Mouse (Mus musculus): Measurements from ENCODE around the gene Rmnd5a. TPM values are rescaled to one million over a fixed set of nuclear protein-coding genes. Genes with fewer than 3 reads are reported as not detected.

The Rmnd5a gene
- total and polyA plus RNA-seq, 2 experiments from 2014 or later: 7.8 to 41.8 TPM

DNA sequence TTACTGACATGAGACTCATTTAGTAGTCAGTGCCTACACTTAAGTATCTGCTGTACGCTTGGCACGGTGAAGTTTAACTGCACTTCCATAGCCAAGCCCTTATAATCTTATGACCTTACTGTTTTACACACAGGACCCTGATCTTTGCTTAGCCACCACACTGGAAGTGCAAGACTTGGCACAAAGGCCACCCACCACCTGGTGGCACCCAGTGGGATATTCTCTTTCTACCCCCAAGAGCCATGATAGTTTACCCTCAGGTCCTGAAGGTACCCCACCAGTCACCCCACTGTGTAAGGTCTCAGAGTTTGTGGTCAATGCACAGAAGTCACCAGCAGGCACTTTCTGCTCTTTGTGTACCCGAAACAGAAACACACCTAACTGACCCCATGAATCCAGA lies 89.2 kb downstream of the Rmnd5a start:
- Histone ChIP-seq H3K4me3 (ENCODE audit: low read depth, low read length) (no peak overlapping the region), H3K4me1 (ENCODE audit: insufficient read depth, low read length) (no peaks in the 10 kb centered on the region)
- 94% methylated on average over 3 of the region's 3 CpGs for WGBS

GRCm38 (mm10) chr6:71348006-71348405 lies 92.4 kb downstream of the Rmnd5a start:
- DNase-seq (ENCODE audit: low spot score) (no peak), ATAC-seq (ENCODE audit: low FRiP score) (no peak)
- Histone ChIP-seq H3K4me1 (ENCODE audit: insufficient read depth, low read length) (no peaks in the 10 kb centered on the region), H3K9ac (replicated peaks; ENCODE audit: low read length, poor library complexity, severe bottlenecking) (no peak overlapping the region), H3K4me3 (ENCODE audit: low read depth, low read length) (no peak overlapping the region), H3K27me3 (ENCODE audit: insufficient read depth, low read length) (no peaks in the 10 kb centered on the region), H3K27ac (ENCODE audit: low read depth, low read length) (no peak overlapping the region), H3K9me3 (ENCODE audit: low read length) (no peaks in the 10 kb centered on the region), H3K36me3 (ENCODE audit: insufficient read depth, low read length) (no peaks in the 10 kb centered on the region), H3K4me2 (ENCODE audit: low read depth, low read length, poor library complexity, severe bottlenecking) (no peak overlapping the region)
- TF ChIP-seq CTCF (IDR thresholded peaks at IDR 0.05): no peak
- 97% methylated on average over 9 of the region's 9 CpGs for WGBS

More for the DNA sequence above, 89.2 kb downstream of the Rmnd5a start:
- Histone ChIP-seq H3K9ac (replicated peaks; ENCODE audit: low read length, poor library complexity, severe bottlenecking) (no peak overlapping the region), H3K4me2 (ENCODE audit: low read depth, low read length, poor library complexity, severe bottlenecking) (no peak overlapping the region), H3K27me3 (ENCODE audit: insufficient read depth, low read length) (no peaks in the 10 kb centered on the region), H3K9me3 (ENCODE audit: low read length) (no peaks in the 10 kb centered on the region), H3K27ac (ENCODE audit: low read depth, low read length) (no peak overlapping the region), H3K36me3 (ENCODE audit: insufficient read depth, low read length) (no peaks in the 10 kb centered on the region)
- TF ChIP-seq CTCF (IDR thresholded peaks at IDR 0.05): no peak
- no peak for ATAC-seq (ENCODE audit: low FRiP score)
- no peak for DNase-seq (ENCODE audit: low spot score)

GRCm38 (mm10) chr6:71341179-71341578 lies 99.3 kb downstream of the Rmnd5a start:
- DNase-seq (ENCODE audit: low spot score) (no peak), ATAC-seq (ENCODE audit: low FRiP score) (no peak)
- Histone ChIP-seq H3K27me3 (ENCODE audit: insufficient read depth, low read length) (no peaks in the 10 kb centered on the region), H3K36me3 (ENCODE audit: insufficient read depth, low read length) (no peaks in the 10 kb centered on the region), H3K9me3 (ENCODE audit: low read length) (no peaks in the 10 kb centered on the region), H3K9ac (replicated peaks; ENCODE audit: low read length, poor library complexity, severe bottlenecking) (no peak overlapping the region), H3K4me2 (ENCODE audit: low read depth, low read length, poor library complexity, severe bottlenecking) (no peak overlapping the region), H3K4me3 (ENCODE audit: low read depth, low read length) (no peak overlapping the region), H3K4me1 (ENCODE audit: insufficient read depth, low read length) (no peaks in the 10 kb centered on the region), H3K27ac (ENCODE audit: low read depth, low read length) (no peak overlapping the region)
- TF ChIP-seq CTCF (IDR thresholded peaks at IDR 0.05): no peak
- WGBS: 92% methylated on average over 9 of the region's 9 CpGs

DNA sequence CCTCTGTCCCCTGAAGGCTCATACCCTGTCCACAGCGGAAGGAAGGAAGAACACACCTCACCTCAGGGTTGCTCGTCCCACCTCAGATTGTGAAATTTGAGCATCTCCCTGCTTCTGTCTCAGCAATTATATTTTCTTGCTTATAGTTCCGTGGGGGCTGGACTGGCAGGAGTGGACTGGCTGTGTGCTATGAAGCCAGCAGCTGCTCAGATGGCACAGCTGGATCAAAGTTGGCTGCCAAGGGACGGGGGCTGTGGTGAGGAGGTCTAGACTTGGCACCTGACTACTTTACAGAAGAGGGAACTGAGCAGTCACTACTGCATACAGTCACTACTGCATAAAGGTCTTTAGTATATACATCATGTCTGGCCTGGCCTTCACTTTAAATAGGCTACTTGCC lies 101.1 kb downstream of the Rmnd5a start:
- H3K27ac ChIP-seq (ENCODE audit: low read depth, low read length): no peak overlapping the region
- ATAC-seq (ENCODE audit: low FRiP score) (no peak), DNase-seq (ENCODE audit: low spot score) (no peak)
- H3K4me3 ChIP-seq (ENCODE audit: low read depth, low read length): no peak overlapping the region
- WGBS: 83% methylated on average over 4 of the region's 4 CpGs
- no peaks in the 10 kb centered on the region for H3K36me3 ChIP-seq (ENCODE audit: insufficient read depth, low read length)
- no peak for TF ChIP-seq CTCF (IDR thresholded peaks at IDR 0.05)
- H3K9ac ChIP-seq (replicated peaks; ENCODE audit: low read length, poor library complexity, severe bottlenecking): no peak overlapping the region
- H3K4me2 ChIP-seq (ENCODE audit: low read depth, low read length, poor library complexity, severe bottlenecking): no peak overlapping the region
- H3K4me1 ChIP-seq (ENCODE audit: insufficient read depth, low read length): no peaks in the 10 kb centered on the region
- H3K27me3 ChIP-seq (ENCODE audit: insufficient read depth, low read length): no peaks in the 10 kb centered on the region
- H3K9me3 ChIP-seq (ENCODE audit: low read length): no peaks in the 10 kb centered on the region

- Histone ChIP-seq H3K4me3 (ENCODE audit: low read depth, low read length) (no peak overlapping the region), H3K9ac (replicated peaks; ENCODE audit: low read length, poor library complexity, severe bottlenecking) (no peak overlapping the region), H3K4me2 (ENCODE audit: low read depth, low read length, poor library complexity, severe bottlenecking) (no peak overlapping the region), H3K36me3 (ENCODE audit: insufficient read depth, low read length) (no peaks in the 10 kb centered on the region), H3K27ac (ENCODE audit: low read depth, low read length) (no peak overlapping the region), H3K27me3 (ENCODE audit: insufficient read depth, low read length) (no peaks in the 10 kb centered on the region), H3K9me3 (ENCODE audit: low read length) (no peaks in the 10 kb centered on the region), H3K4me1 (ENCODE audit: insufficient read depth, low read length) (no peaks in the 10 kb centered on the region)
- WGBS: 80% methylated on average over 3 of the region's 3 CpGs
- TF ChIP-seq CTCF (IDR thresholded peaks at IDR 0.05): no peak
- ATAC-seq (ENCODE audit: low FRiP score): no peak
- DNase-seq (ENCODE audit: low spot score): no peak
Measured at GRCm38 (mm10) chr6:71338941-71339340, 101.5 kb downstream of the Rmnd5a start.

Other genes starting within 250 kb of the Rmnd5a start
- not detected in 2 replicates for gene Fabp1, start 240.8 kb downstream of the Rmnd5a start, total RNA-seq (2014; rRNA removed)
- gene Fabp1, start 240.8 kb downstream of the Rmnd5a start, polyA plus RNA-seq (2015; fragmentation: Nextera tagmentation; extraction: Ambion mirVana): not detected in 2 replicates
- 11.9 and 13.9 TPM in 2 replicates for gene Krcc1, start 169.0 kb downstream of the Rmnd5a start, total RNA-seq (2014; rRNA removed)
- 15.0 and 15.6 TPM in 2 replicates for gene Krcc1, start 169.0 kb downstream of the Rmnd5a start, polyA plus RNA-seq (2015; fragmentation: Nextera tagmentation; extraction: Ambion mirVana)
- gene Smyd1, start 118.4 kb downstream of the Rmnd5a start, total RNA-seq (2014; rRNA removed): 1.3 and 1.9 TPM in 2 replicates
- gene Smyd1, start 118.4 kb downstream of the Rmnd5a start, polyA plus RNA-seq (2015; fragmentation: Nextera tagmentation; extraction: Ambion mirVana): 0.30 and 0.36 TPM in 2 replicates
- not detected in 2 replicates for gene Cd8b1, start 117.8 kb downstream of the Rmnd5a start, total RNA-seq (2014; rRNA removed)
- gene Cd8b1, start 117.8 kb downstream of the Rmnd5a start, polyA plus RNA-seq (2015; fragmentation: Nextera tagmentation; extraction: Ambion mirVana): not detected in 2 replicates
- not detected in 2 replicates for gene Cd8a, start 67.2 kb downstream of the Rmnd5a start, total RNA-seq (2014; rRNA removed)
- gene Cd8a, start 67.2 kb downstream of the Rmnd5a start, polyA plus RNA-seq (2015; fragmentation: Nextera tagmentation; extraction: Ambion mirVana): not detected in 2 replicates
- gene Rnf103, start 53.3 kb upstream of the Rmnd5a start, total RNA-seq (2014; rRNA removed): 33.9 and 39.6 TPM in 2 replicates
- 21.5 and 23.2 TPM in 2 replicates for gene Rnf103, start 53.3 kb upstream of the Rmnd5a start, polyA plus RNA-seq (2015; fragmentation: Nextera tagmentation; extraction: Ambion mirVana)
- 56.0 and 59.9 TPM in 2 replicates for gene Chmp3, start 103.2 kb upstream of the Rmnd5a start, total RNA-seq (2014; rRNA removed)
- gene Chmp3, start 103.2 kb upstream of the Rmnd5a start, polyA plus RNA-seq (2015; fragmentation: Nextera tagmentation; extraction: Ambion mirVana): 52.4 and 56.1 TPM in 2 replicates
- gene Kdm3a, start 192.4 kb upstream of the Rmnd5a start, total RNA-seq (2014; rRNA removed): 34.4 and 49.4 TPM in 2 replicates
- 14.2 and 17.0 TPM in 2 replicates for gene Kdm3a, start 192.4 kb upstream of the Rmnd5a start, polyA plus RNA-seq (2015; fragmentation: Nextera tagmentation; extraction: Ambion mirVana)